Comparison of ENCODE assay signal across 23 mouse cellular contexts in genomic region chr1:75294294-75294693, GRCm38 (mm10). TPM values are rescaled to one million over a fixed set of nuclear protein-coding genes. Genes with fewer than 3 reads are reported as not detected.
DNase-seq lines count a peak whose midpoint lies in the region; ATAC-seq and TF ChIP-seq lines count a peak whose summit lies in the region.
"Had no signal": no experiment of that assay in that cellular context is flagged by ENCODE, and none has a peak within 500 bp of the region (broad histone marks: within the 10 kb centered on the region; RNA-seq: fewer than 3 reads in every experiment).

No protein-coding gene starts in this region.

- no peaks in the 10 kb centered on the region for H3K36me3 ChIP-seq in forebrain, embryonic 12.5 days (replicated peaks)
- no peaks in the 10 kb centered on the region for H3K36me3 ChIP-seq in forebrain, postnatal 0 days (ENCODE audit: insufficient read depth)
- H3K36me3 ChIP-seq: embryonic facial prominence, embryonic 10.5 days; embryonic facial prominence, embryonic 12.5 days; G1E had no signal

- 80% methylated on average over 5 of the region's 5 CpGs for WGBS in forebrain, embryonic 12.5 days
- WGBS in forebrain, postnatal 0 days, result 82% methylated on average over 5 of the region's 5 CpGs

- H3K27me3 ChIP-seq in forebrain, embryonic 12.5 days, result no peaks in the 10 kb centered on the region
- no peaks in the 10 kb centered on the region for H3K27me3 ChIP-seq in forebrain, postnatal 0 days (ENCODE audit: insufficient read depth, low read length)
- H3K27me3 ChIP-seq: embryonic facial prominence, embryonic 12.5 days; Patski had no signal

- DNase-seq in forebrain, postnatal 0 days, result no peak
- DNase-seq in left cerebral cortex, adult 2 months (ENCODE audit: extremely low spot score in 1 of 2, low spot score in 2 of 2), result no peak
- DNase-seq in left cerebral cortex, adult 11 months (ENCODE audit: low spot score), result no peak
- peak; percentile 33 to 47 for DNase-seq in right cerebral cortex, adult 2 months (ENCODE audit: low spot score in 2 of 2)
- DNase-seq in right cerebral cortex, postnatal 4 days, result no peak
- DNase-seq: adrenal gland, adult 8-10 months; adrenal gland, postnatal 14 days; B cell, adult 2 months; cerebellum, adult 11-12 months; cerebellum, adult 2 months; cerebellum, adult 9-10 months; cerebellum, postnatal 10 days; cerebellum, postnatal 25 days had no signal

- 0 out of 2 replicates have a peak overlapping the region, but pooled peaks have one; percentile 12 for H3K9ac ChIP-seq in forebrain, embryonic 12.5 days
- H3K9ac ChIP-seq in forebrain, postnatal 0 days, result no peak overlapping the region
- H3K9ac ChIP-seq: embryonic facial prominence, embryonic 12.5 days had no signal

- no peak for TF ChIP-seq CTCF in forebrain, postnatal 0 days (IDR thresholded peaks at IDR 0.05; ENCODE audit: low read depth)
- no peak for TF ChIP-seq CTCF in left cerebral cortex, adult 2 months (IDR thresholded peaks at IDR 0.05)

- peaks cover 13% of the 10 kb centered on the region for H3K4me1 ChIP-seq in forebrain, embryonic 12.5 days
- H3K4me1 ChIP-seq in forebrain, postnatal 0 days (ENCODE audit: insufficient read depth), result peaks cover 9% of the 10 kb centered on the region

- H3K27ac ChIP-seq in forebrain, embryonic 12.5 days, result no peak overlapping the region
- no peak overlapping the region for H3K27ac ChIP-seq in forebrain, postnatal 0 days (ENCODE audit: low read depth, low read length)
- H3K27ac ChIP-seq in left cerebral cortex, adult 2 months, result peak overlapping the region; percentile 62; the same call in 1 of the 2 replicates
- H3K27ac ChIP-seq: embryonic facial prominence, embryonic 10.5 days; embryonic facial prominence, embryonic 12.5 days had no signal

- H3K4me2 ChIP-seq in forebrain, embryonic 12.5 days, result no peak overlapping the region
- H3K4me2 ChIP-seq in forebrain, postnatal 0 days (ENCODE audit: low read depth), result no peak overlapping the region
- H3K4me2 ChIP-seq: embryonic facial prominence, embryonic 12.5 days had no signal

- no peaks in the 10 kb centered on the region for H3K9me3 ChIP-seq in forebrain, embryonic 12.5 days
- no peaks in the 10 kb centered on the region for H3K9me3 ChIP-seq in forebrain, postnatal 0 days (ENCODE audit: low read length)
- H3K9me3 ChIP-seq: embryonic facial prominence, embryonic 10.5 days; embryonic facial prominence, embryonic 12.5 days; G1E had no signal

- no peak for ATAC-seq in forebrain, embryonic 12.5 days (ENCODE audit: low FRiP score)
- no peak for ATAC-seq in forebrain, postnatal 0 days
- ATAC-seq: activated CD4-positive, CD25-positive, alpha-beta regulatory T cell, adult 4 months; CD4-positive, CD25-positive, alpha-beta regulatory T cell, adult 4 months; forebrain, embryonic 14.5 days; forebrain, embryonic 16.5 days; Patski had no signal

- intact Hi-C loops in left cerebral cortex, adult 2 months (cut with DNase I), result no loop called here

- no peak overlapping the region for H3K4me3 ChIP-seq in forebrain, embryonic 12.5 days (replicated peaks)
- no peak overlapping the region for H3K4me3 ChIP-seq in forebrain, postnatal 0 days (ENCODE audit: low read depth, low read length)
- H3K4me3 ChIP-seq in left cerebral cortex, adult 2 months, result no peak overlapping the region
- H3K4me3 ChIP-seq: embryonic facial prominence, embryonic 10.5 days; embryonic facial prominence, embryonic 12.5 days had no signal

RNA-seq across cellular contexts. Expression of gene Resp18, which starts 16.1 kb away (rescaled TPM):
- polyA plus RNA-seq in forebrain, embryonic 12.5 days (2016; fragmentation: Nextera tagmentation; extraction: Ambion mirVana), result 29.2 and 32.8 TPM in 2 replicates
- total RNA-seq in forebrain, postnatal 0 days (2014; rRNA removed), result 136 and 170 TPM in 2 replicates
- 123 and 186 TPM in 2 replicates for polyA plus RNA-seq in forebrain, postnatal 0 days (2015; fragmentation: Nextera tagmentation; extraction: Ambion mirVana)
- total RNA-seq in left cerebral cortex, adult 2 months (2021), result 100 to 1,000 TPM; 144 to 184 TPM
- total RNA-seq: CH12.LX, G1E had no signal
- polyA plus RNA-seq: activated CD4-positive, CD25-positive, alpha-beta regulatory T cell, adult 4 months; CD4-positive, CD25-positive, alpha-beta regulatory T cell, adult 4 months; G1E; Patski had no signal

RNA-seq across cellular contexts. Expression of gene Dnpep, which starts 23.5 kb away (rescaled TPM):
- 137 and 140 TPM in 2 replicates for polyA plus RNA-seq in forebrain, embryonic 12.5 days (2016; fragmentation: Nextera tagmentation; extraction: Ambion mirVana)
- 135 and 164 TPM in 2 replicates for total RNA-seq in forebrain, postnatal 0 days (2014; rRNA removed)
- polyA plus RNA-seq in forebrain, postnatal 0 days (2015; fragmentation: Nextera tagmentation; extraction: Ambion mirVana), result 140 and 156 TPM in 2 replicates
- total RNA-seq in left cerebral cortex, adult 2 months (2021), result 10 to 100 TPM; 49.4 to 53.0 TPM

RNA-seq across cellular contexts. Expression of gene Ptprn, which starts 30.0 kb away (rescaled TPM):
- 6.8 and 7.5 TPM in 2 replicates for polyA plus RNA-seq in forebrain, embryonic 12.5 days (2016; fragmentation: Nextera tagmentation; extraction: Ambion mirVana)
- total RNA-seq in forebrain, postnatal 0 days (2014; rRNA removed), result 58.2 and 68.7 TPM in 2 replicates
- polyA plus RNA-seq in forebrain, postnatal 0 days (2015; fragmentation: Nextera tagmentation; extraction: Ambion mirVana), result 21.5 and 31.5 TPM in 2 replicates
- total RNA-seq in left cerebral cortex, adult 2 months (2021), result 100 to 1,000 TPM; 507 to 550 TPM
- total RNA-seq: CH12.LX had no signal

RNA-seq across cellular contexts. Expression of gene Dnajb2, which starts 58.1 kb away (rescaled TPM):
- polyA plus RNA-seq in forebrain, embryonic 12.5 days (2016; fragmentation: Nextera tagmentation; extraction: Ambion mirVana), result 38.1 and 41.5 TPM in 2 replicates
- total RNA-seq in forebrain, postnatal 0 days (2014; rRNA removed), result 32.2 and 39.7 TPM in 2 replicates
- 37.4 and 47.0 TPM in 2 replicates for polyA plus RNA-seq in forebrain, postnatal 0 days (2015; fragmentation: Nextera tagmentation; extraction: Ambion mirVana)
- 100 to 1,000 TPM in 1 of 2 experiments, 10 to 100 TPM in 1; 93.6 to 102 TPM for total RNA-seq in left cerebral cortex, adult 2 months (2021)

Comparison
In these comparisons a context has a peak if more than half of its experiments do, and no peak if none do; other contexts are left out.
1. DNase-seq: peak in right cerebral cortex, adult 2 months (2 of 2); none in forebrain, postnatal 0 days (single experiment), left cerebral cortex, adult 2 months (0 of 2), left cerebral cortex, adult 11 months (single experiment) and right cerebral cortex, postnatal 4 days (single experiment).